Mouse (Mus musculus): ENCODE measurements at regions not wholly inside any gene's neighbourhood (a gene's known extent, or its start where the extent isn't known, plus 50 kb on each side); places are given as distances from the start of the nearest gene placed in this dataset.

DNA sequence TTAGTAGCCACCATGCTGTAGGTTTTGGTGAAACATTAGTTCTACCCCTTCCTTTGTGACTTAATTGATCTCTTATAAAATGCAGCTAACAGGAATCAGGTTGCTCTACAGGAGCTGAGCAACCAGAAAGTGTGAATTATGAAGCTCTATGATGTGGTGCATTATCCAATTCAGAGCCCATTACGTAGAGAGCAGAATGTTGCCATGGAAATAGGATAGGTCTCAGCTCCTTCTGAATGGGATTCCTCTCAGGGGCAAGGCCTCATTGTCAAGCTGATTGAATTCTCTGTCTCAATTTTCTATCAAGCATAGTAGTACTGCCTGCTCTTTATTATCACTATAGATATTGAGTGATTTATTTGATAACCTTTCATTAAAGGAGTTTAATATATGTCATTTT, 185.6 kb upstream of the Klf6 start:
- TF ChIP-seq GATA4 (IDR thresholded peaks at IDR 0.05; ENCODE audit: insufficient replicate concordance, low read length): no peak

DNA sequence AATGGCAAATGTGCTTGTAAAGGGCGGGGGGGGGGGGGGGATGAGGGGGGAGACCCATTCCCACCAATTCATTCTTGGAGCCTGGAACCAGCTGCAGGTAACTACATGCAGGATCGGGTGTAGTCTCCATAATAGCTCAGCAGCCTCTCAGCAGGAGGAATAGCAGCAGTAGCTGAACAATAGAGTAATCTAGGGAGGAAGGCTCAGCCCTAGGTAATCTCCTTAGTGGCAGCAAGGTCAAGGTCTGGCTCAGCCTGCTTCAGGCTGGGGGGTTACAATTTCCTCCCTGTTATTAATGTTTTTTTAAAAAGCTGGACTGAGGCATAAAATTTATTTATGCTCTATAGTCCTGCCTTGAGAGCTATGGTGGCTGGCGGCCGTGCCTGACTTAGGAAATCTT, 171.2 kb upstream of the Klf6 start:
- no peak for TF ChIP-seq GATA4 (IDR thresholded peaks at IDR 0.05; ENCODE audit: insufficient replicate concordance, low read length)

DNA sequence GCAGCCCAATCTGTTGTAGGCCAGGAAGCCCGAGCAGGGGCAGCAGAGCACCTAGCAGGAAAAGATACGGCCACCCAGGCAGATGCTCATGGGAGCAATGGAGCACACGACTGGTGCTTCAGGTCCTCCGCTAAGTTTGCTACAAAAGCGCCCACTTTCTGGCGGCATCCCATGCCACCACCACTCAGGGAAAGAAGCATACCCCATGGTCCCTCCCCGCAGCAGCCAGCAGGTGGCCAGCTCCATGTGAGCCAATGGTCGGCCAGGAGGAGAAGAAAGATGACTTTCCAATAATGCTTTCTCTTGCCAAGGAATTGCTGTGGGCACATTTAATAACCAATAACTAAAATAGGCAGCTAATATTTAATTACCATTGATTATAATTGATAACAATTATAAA, 166.7 kb upstream of the Klf6 start:
- TF ChIP-seq GATA4 (IDR thresholded peaks at IDR 0.05; ENCODE audit: insufficient replicate concordance, low read length): no peak

DNA sequence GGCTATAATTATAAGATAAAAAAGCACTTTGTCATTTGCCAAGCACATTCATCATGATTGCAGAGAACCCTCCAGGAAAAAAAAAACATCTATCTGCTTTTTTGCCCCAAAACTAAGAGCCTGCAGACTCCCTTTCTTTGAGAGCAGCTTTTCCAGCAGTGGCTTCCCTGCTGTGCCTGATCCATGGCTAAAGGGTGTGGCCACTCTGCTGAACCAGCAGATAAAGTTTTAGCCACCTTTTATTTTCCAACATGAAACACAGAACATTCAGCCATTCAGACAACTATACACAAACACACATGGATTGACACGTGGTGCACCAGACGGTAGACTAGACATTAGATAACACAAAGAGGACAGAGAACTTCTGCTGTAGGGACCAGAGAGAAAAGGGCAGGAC, 164.9 kb upstream of the Klf6 start:
- TF ChIP-seq GATA4 (IDR thresholded peaks at IDR 0.05; ENCODE audit: insufficient replicate concordance, low read length): no peak

DNA sequence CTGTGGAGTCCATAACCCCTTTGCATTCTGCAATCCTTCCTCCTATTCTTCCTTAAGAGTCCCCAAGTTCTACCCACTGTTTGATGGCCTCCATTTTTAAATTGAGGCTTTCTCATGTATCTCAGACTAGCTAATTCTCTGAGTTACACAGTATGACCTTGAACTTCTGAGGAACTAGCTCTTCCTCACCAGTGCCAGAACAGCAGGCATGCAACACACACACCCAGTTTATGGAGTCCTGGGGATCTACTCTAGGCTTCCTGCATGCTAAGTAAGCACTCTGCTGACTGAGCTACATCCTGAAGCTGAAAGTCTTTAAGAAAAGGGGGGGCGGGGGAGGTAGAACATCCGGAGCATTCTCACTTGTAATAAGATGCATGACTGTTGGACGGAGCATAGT, 159.2 kb upstream of the Klf6 start:
- TF ChIP-seq GATA4 (IDR thresholded peaks at IDR 0.05; ENCODE audit: insufficient replicate concordance, low read length): no peak

DNA sequence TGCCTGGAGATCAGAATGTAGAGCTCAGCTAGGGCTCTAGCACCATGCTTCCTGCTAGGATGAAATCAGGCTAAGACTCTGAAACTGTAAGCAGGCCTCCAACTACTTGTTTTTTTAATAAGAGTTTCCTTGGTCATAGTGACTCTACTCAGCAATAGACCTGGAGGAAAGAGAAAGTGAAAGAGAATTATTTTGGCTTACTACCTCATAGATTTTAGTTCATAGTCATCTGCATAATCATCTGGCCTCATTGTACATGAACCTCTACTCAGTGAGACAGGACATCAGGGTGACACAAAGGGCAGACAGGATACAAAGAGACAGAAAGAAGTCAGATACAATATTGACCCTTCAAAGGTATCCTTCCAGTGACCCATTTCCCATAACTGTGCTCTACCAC, 156.3 kb upstream of the Klf6 start:
- no peak for TF ChIP-seq GATA4 (IDR thresholded peaks at IDR 0.05; ENCODE audit: insufficient replicate concordance, low read length)

DNA sequence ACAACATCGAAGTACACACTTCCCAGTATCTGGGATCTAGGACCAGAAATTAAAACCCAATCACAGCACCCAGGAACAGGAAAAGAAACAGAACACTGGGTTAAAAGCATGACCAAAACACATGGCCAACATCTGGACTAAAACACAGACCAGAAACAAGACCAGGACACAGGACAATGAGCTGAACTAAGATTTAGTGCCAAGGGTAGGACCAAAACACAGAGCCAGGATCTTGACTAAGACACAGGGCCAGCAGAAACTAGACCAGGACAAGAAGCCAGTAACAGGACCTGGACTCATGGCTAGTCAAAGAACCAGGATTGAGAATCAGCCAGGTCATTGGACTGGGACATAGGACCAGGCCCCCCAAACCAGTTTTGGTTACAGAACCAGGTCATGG, 149.6 kb upstream of the Klf6 start:
- TF ChIP-seq GATA4 (IDR thresholded peaks at IDR 0.05; ENCODE audit: insufficient replicate concordance, low read length): no peak

DNA sequence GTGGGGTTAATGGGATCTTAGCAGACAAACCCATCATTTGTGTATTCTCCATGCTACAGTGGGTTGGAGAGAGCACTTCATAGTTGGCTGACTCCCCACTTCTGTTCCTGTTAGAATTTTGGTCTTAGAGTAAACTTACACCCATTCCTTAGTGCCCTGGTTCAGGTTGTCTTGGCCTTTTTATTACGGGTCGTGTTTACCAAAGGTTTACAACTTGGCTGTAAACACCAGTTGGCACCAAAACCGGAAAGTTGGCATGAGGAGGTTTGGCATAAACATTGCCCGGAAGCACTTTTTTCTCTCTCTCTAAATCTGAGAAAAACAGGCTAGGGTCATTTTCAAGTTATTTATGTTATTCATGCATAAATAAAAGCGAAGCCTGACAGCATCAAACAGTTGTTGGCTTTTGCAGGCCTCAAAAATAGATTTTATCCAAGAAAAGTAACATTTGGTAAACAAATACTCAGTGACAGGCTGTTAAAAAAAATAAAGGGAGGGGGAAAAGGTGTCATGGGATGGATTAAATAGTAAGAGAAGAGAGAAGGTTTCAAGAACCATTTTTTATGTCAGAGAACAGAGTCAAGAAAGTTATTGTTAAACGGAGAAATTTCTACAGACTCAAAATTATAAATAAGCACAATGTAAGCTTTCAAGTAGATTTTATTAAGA, 148.0 kb upstream of the Klf6 start:
- no peak for TF ChIP-seq GATA4 (IDR thresholded peaks at IDR 0.05; ENCODE audit: insufficient replicate concordance, low read length)

DNA sequence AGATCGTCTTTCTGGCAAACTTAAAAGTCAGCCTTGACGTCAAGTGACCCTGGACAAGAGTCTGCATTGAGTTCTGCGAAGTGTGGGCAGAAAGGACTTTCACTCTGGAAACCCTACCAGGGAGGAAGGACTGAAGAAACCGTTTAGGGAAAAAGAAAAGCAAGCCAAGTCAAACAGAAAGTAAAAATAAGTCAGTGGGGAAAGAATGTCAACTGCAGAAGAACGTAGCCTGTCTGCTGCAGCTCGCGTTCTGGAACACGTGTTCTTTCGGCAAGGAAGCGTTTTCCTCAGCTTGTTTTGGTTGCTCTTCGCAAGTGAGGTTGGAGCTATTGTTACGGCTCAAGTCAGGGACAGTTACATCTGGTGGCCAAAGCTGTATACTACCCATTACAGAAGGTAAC, 147.1 kb upstream of the Klf6 start:
- TF ChIP-seq GATA4 (IDR thresholded peaks at IDR 0.05; ENCODE audit: insufficient replicate concordance, low read length): no peak

DNA sequence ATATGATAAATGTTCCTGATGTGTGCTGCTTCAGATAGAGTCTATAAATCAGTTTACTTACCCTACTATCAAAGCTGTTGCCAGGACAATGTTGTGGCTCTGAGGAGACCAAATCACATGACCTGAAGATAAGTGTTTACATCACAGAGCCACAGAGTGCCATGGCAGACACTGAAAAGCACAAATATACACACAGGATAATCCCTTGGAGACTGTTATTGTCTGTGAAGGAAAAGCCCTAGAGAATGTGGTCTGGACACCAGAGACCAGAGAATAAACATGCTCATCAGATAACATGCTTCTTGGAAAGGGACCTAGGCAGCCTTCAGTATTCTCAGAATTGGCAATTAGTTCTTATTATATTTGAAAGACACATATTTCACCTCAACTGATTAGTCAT, 146.5 kb upstream of the Klf6 start:
- no peak for TF ChIP-seq GATA4 (IDR thresholded peaks at IDR 0.05; ENCODE audit: insufficient replicate concordance, low read length)

DNA sequence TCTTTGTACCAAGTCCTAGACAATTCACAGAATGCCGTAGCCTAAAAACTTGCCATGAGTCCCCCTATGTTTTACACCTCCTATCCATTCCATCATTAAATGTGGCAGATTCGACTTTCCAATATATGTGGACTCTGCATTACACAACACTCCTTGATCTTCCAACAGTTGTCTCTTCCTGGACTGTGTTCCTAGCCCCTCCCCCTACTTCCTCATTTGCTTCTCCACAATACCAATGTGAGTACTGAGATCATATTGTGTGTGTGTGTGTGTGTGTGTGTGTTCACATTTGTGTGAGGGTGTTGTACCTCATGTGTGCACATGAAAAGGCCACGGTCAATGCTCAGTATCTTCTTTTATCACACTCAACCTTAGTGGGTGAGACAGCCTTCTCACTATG, 144.5 kb upstream of the Klf6 start:
- no peak for TF ChIP-seq GATA4 (IDR thresholded peaks at IDR 0.05; ENCODE audit: insufficient replicate concordance, low read length)

DNA sequence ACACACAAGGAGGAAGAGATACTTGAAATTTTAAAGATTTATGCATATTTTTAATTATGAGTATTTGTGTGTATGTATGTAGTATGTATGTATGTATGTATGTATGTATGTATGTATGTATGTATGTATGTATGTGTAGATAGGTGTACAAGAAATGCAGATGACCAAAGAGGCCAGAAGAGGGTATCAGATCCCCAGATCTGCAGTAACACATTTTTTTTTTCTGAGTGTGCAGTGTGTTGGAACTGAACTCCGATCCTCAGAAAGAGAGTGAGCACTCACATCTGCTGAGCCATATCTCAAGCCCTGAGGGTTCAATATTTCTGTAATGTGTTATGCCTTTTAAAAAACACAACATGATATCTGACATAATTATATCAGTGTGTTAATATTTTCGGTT, 138.0 kb upstream of the Klf6 start:
- no peak for TF ChIP-seq GATA4 (IDR thresholded peaks at IDR 0.05; ENCODE audit: insufficient replicate concordance, low read length)

DNA sequence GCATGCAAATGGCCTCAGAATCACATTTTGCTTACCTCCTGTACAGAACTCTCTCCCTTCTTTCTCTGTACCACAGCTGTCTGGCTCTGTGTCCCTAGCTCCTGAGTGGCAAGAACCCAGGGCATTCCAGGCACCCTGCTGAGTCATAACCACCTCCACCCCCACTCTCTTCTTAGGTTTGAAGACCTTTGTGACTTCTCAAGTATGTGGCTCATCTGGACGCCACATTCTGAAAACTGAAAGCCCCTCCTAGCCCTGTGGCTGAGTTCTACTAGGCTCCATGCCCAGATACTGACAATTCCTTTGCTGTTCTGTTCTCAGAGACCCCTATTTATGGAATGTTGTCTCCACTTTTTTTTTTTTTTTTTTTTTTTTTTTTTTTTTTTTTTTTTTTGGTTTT, 136.9 kb upstream of the Klf6 start:
- TF ChIP-seq GATA4 (IDR thresholded peaks at IDR 0.05; ENCODE audit: insufficient replicate concordance, low read length): no peak

DNA sequence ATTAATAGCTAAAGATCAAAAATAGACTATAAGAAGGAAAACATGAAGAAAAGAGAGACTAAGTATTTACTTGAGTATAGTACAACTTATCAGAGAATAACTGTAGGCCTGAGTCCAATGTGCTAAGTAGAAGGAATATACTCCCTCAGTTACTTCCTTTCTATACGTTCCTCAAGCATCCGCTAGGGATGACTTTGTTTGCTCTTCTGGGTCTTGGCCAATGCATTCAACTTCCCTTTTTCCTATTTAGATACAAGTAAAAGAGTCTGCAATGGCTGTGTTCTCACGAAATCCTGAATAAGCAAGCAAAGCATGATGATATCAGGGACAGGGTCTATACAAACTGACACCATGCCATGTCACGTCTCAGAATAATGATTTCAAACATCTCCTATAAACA, 135.3 kb upstream of the Klf6 start:
- TF ChIP-seq GATA4 (IDR thresholded peaks at IDR 0.05; ENCODE audit: insufficient replicate concordance, low read length): no peak

DNA sequence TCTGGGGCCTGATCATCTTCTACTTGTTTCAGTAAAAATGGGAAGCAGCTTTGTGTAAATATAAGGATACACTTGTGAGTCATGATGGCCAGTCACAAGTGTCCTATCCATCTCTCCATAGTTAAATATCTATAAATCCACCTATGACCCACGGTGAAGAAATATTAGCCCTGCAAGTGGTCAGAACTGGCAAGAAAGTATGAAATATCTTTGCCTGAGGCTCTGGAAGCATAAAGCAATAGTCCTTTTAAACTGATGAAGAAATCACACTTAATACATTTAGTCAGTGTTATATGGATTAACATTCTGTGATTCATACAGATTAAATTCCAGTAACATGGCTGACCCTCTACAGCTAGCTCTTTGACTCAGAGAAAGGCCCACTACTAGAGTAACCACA, 134.8 kb upstream of the Klf6 start:
- TF ChIP-seq GATA4 (IDR thresholded peaks at IDR 0.05; ENCODE audit: insufficient replicate concordance, low read length): no peak

DNA sequence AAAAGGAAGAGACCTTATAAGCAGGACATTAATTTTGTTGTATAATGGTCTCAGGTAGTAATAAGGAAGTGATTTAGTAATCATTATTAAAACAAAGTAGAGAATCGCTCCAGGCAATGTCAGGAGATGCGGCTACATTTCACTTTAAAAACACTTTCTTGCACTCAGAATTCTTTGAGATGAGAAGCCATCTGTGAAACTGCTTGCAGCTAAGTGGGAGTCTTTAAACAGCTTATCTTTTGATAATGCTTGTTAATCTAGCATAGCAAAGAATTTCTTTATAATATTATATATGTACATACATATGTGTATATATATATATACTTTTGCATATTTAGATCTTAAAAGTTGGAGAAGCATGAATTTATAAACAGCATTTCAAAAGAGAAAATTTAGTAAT, 133.1 kb upstream of the Klf6 start:
- no peak for TF ChIP-seq GATA4 (IDR thresholded peaks at IDR 0.05; ENCODE audit: insufficient replicate concordance, low read length)

DNA sequence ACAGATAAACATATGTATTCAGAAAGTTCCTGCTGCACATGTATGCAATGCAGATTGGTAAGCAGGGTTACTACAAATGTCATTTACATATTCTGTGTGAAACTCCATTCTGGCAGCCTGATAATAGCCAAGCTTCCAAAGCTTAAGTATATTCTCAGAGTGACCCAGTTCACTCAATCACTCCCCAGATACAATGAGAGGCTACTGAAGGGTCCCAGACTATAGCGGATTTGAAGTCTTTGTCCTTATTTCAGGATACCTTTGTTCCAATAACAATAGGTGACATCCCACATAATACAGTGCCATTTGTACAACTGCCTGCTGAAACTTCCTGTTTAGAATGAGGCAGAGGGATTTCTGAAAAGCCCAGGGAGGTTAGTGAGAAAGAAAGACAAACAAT, 132.5 kb upstream of the Klf6 start:
- TF ChIP-seq GATA4 (IDR thresholded peaks at IDR 0.05; ENCODE audit: insufficient replicate concordance, low read length): no peak

Measured in liver, adult (tissue).